Mouse (Mus musculus) small intestine, adult 2 months (tissue): Measurements from ENCODE around the gene Cux2.

Experiments
- CTCF ChIP-seq: fragments of 200-500 bp; IDR thresholded peaks from 2 replicates; pipeline ENCODE4 v1.5.1; 2012; ENCODE audit warnings: low read depth, mild to moderate bottlenecking, control low read depth, inconsistent platforms, low read length, moderate library complexity, mixed read lengths; ENCODE audit not compliant: insufficient replicate concordance, insufficient read length; ENCODE audit errors: extremely low read depth
- POLR2A ChIP-seq: fragments of 200-500 bp; IDR thresholded peaks from 2 replicates; pipeline ENCODE4 v1.6.1; 2012; ENCODE audit warnings: low read depth, mild to moderate bottlenecking, control low read depth, inconsistent platforms, low read length, moderate library complexity

- no peak for TF ChIP-seq POLR2A
- no peak for TF ChIP-seq CTCF
Measured at GRCm38 (mm10) chr5:121817551-121817950, 232.4 kb downstream of the Cux2 start.
